Mouse (Mus musculus): ENCODE results near the gene Klhdc3. TPM values are rescaled to one million over a fixed set of nuclear protein-coding genes. Genes with fewer than 3 reads are reported as not detected.
A peak's percentile ranks its signal among the peaks of the same experiment; 100 is the strongest.

Klhdc3 gene
- polyA plus RNA-seq, 1 experiment from 2014 or later: 148 TPM

- Histone ChIP-seq H3K27me3 (replicated peaks; ENCODE audit: low read depth, poor library complexity, severe bottlenecking) (no peaks in the 10 kb centered on the region), H3K36me3 (replicated peaks) (peaks cover 39% of the 10 kb centered on the region), H3K9me3 (no peaks in the 10 kb centered on the region), H3K27ac (replicated peaks) (peak overlapping the region; percentile 89), H3K4me3 (peak overlapping the region; percentile 78), H3K4me1 (peaks cover 50% of the 10 kb centered on the region)
- under 1% methylated on average over 19 of the region's 19 CpGs for WGBS
- DNase-seq (ENCODE audit: low spot score): no peak
Measured at GRCm38 (mm10) chr17:46646322-46646662, 34.4 kb downstream of the Klhdc3 start.

GRCm38 (mm10) chr17:46645561-46646321 is 35.0 kb downstream of the Klhdc3 start, which contains the start of the genes Klc4 and Mrpl2:
Klc4 (minus strand) TSS chr17:46646022.
Mrpl2 (plus strand) TSS chr17:46646229.
- Histone ChIP-seq H3K4me1 (peaks cover 45% of the 10 kb centered on the region), H3K4me3 (peak within 1 kb of the TSS; percentile 78), H3K27me3 (replicated peaks; ENCODE audit: low read depth, poor library complexity, severe bottlenecking) (no peaks in the 10 kb centered on the region), H3K9me3 (no peaks in the 10 kb centered on the region), H3K36me3 (replicated peaks) (peaks cover 44% of the 10 kb centered on the region), H3K27ac (replicated peaks) (peak within 1 kb of the TSS; percentile 89)
- under 1% methylated on average over 53 of the region's 53 CpGs for WGBS
- peak; percentile 99 for DNase-seq (ENCODE audit: low spot score)

DNA sequence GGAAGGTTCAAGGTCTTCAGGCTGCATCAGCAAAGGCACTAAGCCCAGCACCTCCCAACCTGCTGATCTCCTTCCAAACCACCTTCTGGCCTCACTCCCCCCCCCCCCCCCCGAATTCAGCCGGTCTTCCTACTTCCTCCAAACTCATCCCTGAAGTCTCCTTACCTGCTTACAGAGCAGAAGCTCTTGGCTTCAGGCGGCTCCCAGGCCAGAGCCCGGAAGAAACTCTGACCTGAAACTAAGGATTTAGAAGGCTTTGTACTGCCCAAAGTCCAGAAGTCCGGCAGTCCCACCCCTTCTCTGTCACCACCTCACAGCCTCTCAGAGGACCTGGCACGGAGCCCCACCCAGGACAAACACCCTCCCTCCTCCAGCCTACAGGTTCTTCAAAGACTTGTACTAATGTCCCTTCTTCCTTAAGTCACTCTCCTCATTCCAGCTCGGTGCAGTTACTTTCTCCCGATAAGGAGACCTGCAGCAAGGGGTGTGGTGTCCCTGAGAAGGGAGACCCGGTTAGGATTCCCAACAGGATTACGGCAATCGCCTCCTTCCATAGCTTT is 35.7 kb downstream of the Klhdc3 start:
- Histone ChIP-seq H3K9me3 (no peaks in the 10 kb centered on the region), H3K27ac (replicated peaks) (peak overlapping the region; percentile 89), H3K4me1 (peaks cover 37% of the 10 kb centered on the region), H3K4me3 (peak overlapping the region; percentile 78), H3K27me3 (replicated peaks; ENCODE audit: low read depth, poor library complexity, severe bottlenecking) (no peaks in the 10 kb centered on the region), H3K36me3 (replicated peaks) (peaks cover 52% of the 10 kb centered on the region)
- DNase-seq (ENCODE audit: low spot score): no peak
- 10% methylated on average over 11 of the region's 11 CpGs for WGBS

- no peak overlapping the region for H3K27ac ChIP-seq (replicated peaks)
- H3K9me3 ChIP-seq: no peaks in the 10 kb centered on the region
- 87% methylated on average over 12 of the region's 12 CpGs for WGBS
- H3K4me1 ChIP-seq: peaks cover 30% of the 10 kb centered on the region
- H3K4me3 ChIP-seq: peak overlapping the region; percentile 78
- DNase-seq (ENCODE audit: low spot score): no peak
- H3K27me3 ChIP-seq (replicated peaks; ENCODE audit: low read depth, poor library complexity, severe bottlenecking): no peaks in the 10 kb centered on the region
- peaks cover 52% of the 10 kb centered on the region for H3K36me3 ChIP-seq (replicated peaks)
Measured at GRCm38 (mm10) chr17:46644152-46644805, 36.4 kb downstream of the Klhdc3 start.

DNA sequence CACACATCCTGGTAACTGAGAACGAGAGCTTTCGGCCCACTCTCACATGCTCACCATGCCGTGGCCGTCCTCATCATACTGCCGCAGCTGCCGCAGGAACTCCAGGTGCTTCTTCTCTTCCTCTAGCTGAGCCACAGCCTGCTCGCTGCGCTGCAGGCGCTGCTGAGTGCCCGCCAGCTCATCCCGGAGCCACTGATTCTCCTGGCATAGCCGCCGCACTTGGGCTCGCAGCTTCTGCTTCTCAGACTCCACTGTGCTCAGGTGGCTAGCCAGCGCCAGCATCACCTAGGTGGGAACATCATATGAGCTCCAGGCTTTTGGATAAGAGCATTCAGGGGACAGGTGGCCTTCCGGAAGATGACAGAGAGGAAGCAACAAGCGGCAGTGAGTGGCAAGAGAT is 38.7 kb downstream of the Klhdc3 start:
- H3K27me3 ChIP-seq (replicated peaks; ENCODE audit: low read depth, poor library complexity, severe bottlenecking): no peaks in the 10 kb centered on the region
- WGBS: 88% methylated on average over 17 of the region's 17 CpGs
- no peak for DNase-seq (ENCODE audit: low spot score)

GRCm38 (mm10) chr17:46639929-46640328 is 40.8 kb downstream of the Klhdc3 start:
- H3K27me3 ChIP-seq (replicated peaks; ENCODE audit: low read depth, poor library complexity, severe bottlenecking): no peaks in the 10 kb centered on the region
- WGBS: 84% methylated on average over 9 of the region's 9 CpGs
- H3K9me3 ChIP-seq: no peaks in the 10 kb centered on the region
- peaks cover 58% of the 10 kb centered on the region for H3K36me3 ChIP-seq (replicated peaks)
- H3K4me1 ChIP-seq: peaks cover 25% of the 10 kb centered on the region
- no peak for DNase-seq (ENCODE audit: low spot score)
- H3K27ac ChIP-seq (replicated peaks): no peak overlapping the region
- no peak overlapping the region for H3K4me3 ChIP-seq

More for the DNA sequence above, 38.7 kb downstream of the Klhdc3 start:
- H3K4me3 ChIP-seq: 0 out of 2 replicates have a peak overlapping the region, but pooled peaks have one; percentile 3
- H3K36me3 ChIP-seq (replicated peaks): peaks cover 41% of the 10 kb centered on the region
- no peak overlapping the region for H3K27ac ChIP-seq (replicated peaks)
- H3K4me1 ChIP-seq: peaks cover 25% of the 10 kb centered on the region
- H3K9me3 ChIP-seq: no peaks in the 10 kb centered on the region

- H3K9me3 ChIP-seq: no peaks in the 10 kb centered on the region
- WGBS: 29% methylated on average over 15 of the region's 15 CpGs
Measured at GRCm38 (mm10) chr17:46636831-46637523, 43.7 kb downstream of the Klhdc3 start.

GRCm38 (mm10) chr17:46629685-46630441 is 50.9 kb downstream of the Klhdc3 start:
- peak overlapping the region; percentile 97 for H3K4me3 ChIP-seq
- peak overlapping the region; percentile 97 for H3K27ac ChIP-seq (replicated peaks)
- H3K36me3 ChIP-seq (replicated peaks): peaks cover 17% of the 10 kb centered on the region
- 7% methylated on average over 12 of the region's 12 CpGs for WGBS
- peaks cover 64% of the 10 kb centered on the region for H3K4me1 ChIP-seq
- DNase-seq (ENCODE audit: low spot score): peak; percentile 76
- no peaks in the 10 kb centered on the region for H3K27me3 ChIP-seq (replicated peaks; ENCODE audit: low read depth, poor library complexity, severe bottlenecking)
- H3K9me3 ChIP-seq: no peaks in the 10 kb centered on the region

More at GRCm38 (mm10) chr17:46636831-46637523, 43.7 kb downstream of the Klhdc3 start:
- H3K36me3 ChIP-seq (replicated peaks): peaks cover 62% of the 10 kb centered on the region
- DNase-seq (ENCODE audit: low spot score): peak; percentile 49
- H3K4me3 ChIP-seq: peak overlapping the region; percentile 30; the same call in 1 of the 2 replicates
- peaks cover 16% of the 10 kb centered on the region for H3K4me1 ChIP-seq
- no peaks in the 10 kb centered on the region for H3K27me3 ChIP-seq (replicated peaks; ENCODE audit: low read depth, poor library complexity, severe bottlenecking)
- H3K27ac ChIP-seq (replicated peaks): peak overlapping the region; percentile 63

- Histone ChIP-seq H3K36me3 (replicated peaks) (peaks cover 16% of the 10 kb centered on the region), H3K27me3 (replicated peaks; ENCODE audit: low read depth, poor library complexity, severe bottlenecking) (no peaks in the 10 kb centered on the region), H3K4me1 (peaks cover 72% of the 10 kb centered on the region), H3K9me3 (no peaks in the 10 kb centered on the region), H3K4me3 (peak within 1 kb of the TSS; percentile 97), H3K27ac (replicated peaks) (peak within 1 kb of the TSS; percentile 97)
- under 1% methylated on average over 89 of the region's 90 CpGs for WGBS
- peak; percentile 98 for DNase-seq (ENCODE audit: low spot score)
Measured at GRCm38 (mm10) chr17:46628791-46629684, 51.7 kb downstream of the Klhdc3 start, which contains the start of gene Ptk7. Ptk7 (minus strand) TSS chr17:46629504.

- DNase-seq (ENCODE audit: low spot score): no peak
- Histone ChIP-seq H3K27ac (replicated peaks) (peak overlapping the region; percentile 97), H3K4me1 (peaks cover 78% of the 10 kb centered on the region), H3K36me3 (replicated peaks) (peaks cover 16% of the 10 kb centered on the region), H3K9me3 (no peaks in the 10 kb centered on the region), H3K27me3 (replicated peaks; ENCODE audit: low read depth, poor library complexity, severe bottlenecking) (no peaks in the 10 kb centered on the region), H3K4me3 (peak overlapping the region; percentile 97)
- 1% methylated on average over 13 of the region's 13 CpGs for WGBS
Measured at GRCm38 (mm10) chr17:46628471-46628790, 52.3 kb downstream of the Klhdc3 start.

DNA sequence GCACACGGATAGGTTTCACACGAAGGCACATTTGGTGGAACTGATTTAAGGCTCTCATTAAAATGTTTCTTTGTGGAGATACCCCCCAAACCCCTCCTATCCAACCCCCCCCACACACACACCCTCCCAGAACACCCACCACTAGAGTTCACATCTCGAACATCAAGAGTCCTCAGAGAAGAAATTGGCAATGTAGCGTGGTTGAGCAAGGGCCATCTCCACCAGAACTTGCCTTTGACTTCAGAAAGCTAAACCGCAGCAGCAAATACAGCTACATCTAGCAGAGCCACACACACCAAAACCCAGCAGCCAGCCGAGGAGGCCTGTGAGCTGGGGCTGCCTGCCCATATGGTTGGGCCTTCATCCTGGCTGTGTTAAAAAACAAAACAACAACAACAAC is 53.3 kb downstream of the Klhdc3 start:
- Histone ChIP-seq H3K9me3 (no peaks in the 10 kb centered on the region), H3K4me1 (peaks cover 88% of the 10 kb centered on the region), H3K27me3 (replicated peaks; ENCODE audit: low read depth, poor library complexity, severe bottlenecking) (no peaks in the 10 kb centered on the region), H3K27ac (replicated peaks) (peak overlapping the region; percentile 97; the same call in 1 of the 2 replicates), H3K36me3 (replicated peaks) (peaks cover 11% of the 10 kb centered on the region), H3K4me3 (peak overlapping the region; percentile 97)
- WGBS: 68% methylated on average over 6 of the region's 6 CpGs
- no peak for DNase-seq (ENCODE audit: low spot score)

Data from embryonic facial prominence, embryonic 10.5 days (tissue).